Mouse (Mus musculus) spleen, adult 2 months (tissue): Measurements from ENCODE around the gene Slc39a7.

Source experiments
- CTCF ChIP-seq: fragments of 200-500 bp; IDR thresholded peaks from 2 replicates; pipeline ENCODE4 v1.5.1; 2011; ENCODE audit warnings: mild to moderate bottlenecking, inconsistent platforms; ENCODE audit not compliant: insufficient read depth, insufficient read length, insufficient replicate concordance; ENCODE audit errors: extremely low read depth
- POLR2A ChIP-seq: fragments of 200-500 bp; IDR thresholded peaks from 2 replicates; pipeline ENCODE4 v1.6.1; 2011; ENCODE audit warnings: low read depth, low read length, inconsistent platforms

- TF ChIP-seq POLR2A (peak; percentile 77), CTCF (no peak)
These were observed 52.9 kb downstream of the Slc39a7 start for GRCm38 (mm10) chr17:33978631-33979031.
